27 mouse cellular contexts compared by ENCODE assay signal in the genomic region with DNA sequence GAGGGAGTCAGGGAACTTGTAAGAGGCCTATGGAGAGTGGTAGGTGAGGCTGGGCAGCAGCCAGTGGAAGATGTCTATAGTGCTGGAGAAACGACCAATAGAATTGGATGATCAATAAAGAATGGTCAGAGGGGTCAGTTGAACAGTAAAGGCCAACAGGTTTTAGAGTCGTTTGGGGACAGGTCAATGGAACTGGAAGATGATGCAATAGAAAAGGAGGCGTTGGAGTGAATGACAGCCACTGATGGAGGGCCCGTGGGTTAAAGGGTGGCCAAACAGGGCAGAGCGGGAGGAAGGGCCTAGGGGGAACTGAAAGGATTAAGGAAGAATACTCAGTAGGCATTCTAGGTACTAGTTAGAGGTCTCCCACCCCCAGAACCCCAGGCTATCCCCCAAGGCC. TPM values are rescaled to one million over a fixed set of nuclear protein-coding genes. Genes with fewer than 3 reads are reported as not detected.
"Had no signal": no experiment of that assay in that cellular context is flagged by ENCODE, and none has a peak within 500 bp of the region (broad histone marks: within the 10 kb centered on the region; RNA-seq: fewer than 3 reads in every experiment).

No protein-coding gene starts in this region.

- H3K27ac ChIP-seq: limb, embryonic 15.5 days; macrophage; midbrain, embryonic 10.5 days; midbrain, embryonic 12.5 days; neural tube, embryonic 13.5 days; neural tube, embryonic 15.5 days; stomach, embryonic 15.5 days; stomach, postnatal 0 days had no signal

- H3K4me2 ChIP-seq: limb, embryonic 15.5 days; lung, embryonic 14.5 days; midbrain, embryonic 12.5 days; neural tube, embryonic 13.5 days; neural tube, embryonic 15.5 days; stomach, embryonic 15.5 days had no signal

- H3K36me3 ChIP-seq: limb, embryonic 15.5 days; stomach, embryonic 15.5 days had no signal

- H3K9me3 ChIP-seq: limb, embryonic 15.5 days; midbrain, embryonic 10.5 days; midbrain, embryonic 12.5 days; neural tube, embryonic 13.5 days; neural tube, embryonic 15.5 days; stomach, embryonic 15.5 days had no signal

- H3K4me3 ChIP-seq: limb, embryonic 15.5 days; midbrain, embryonic 10.5 days; midbrain, embryonic 12.5 days; myocyte; neural tube, embryonic 13.5 days; neural tube, embryonic 15.5 days; stomach, embryonic 15.5 days had no signal

- H3K4me1 ChIP-seq: limb, embryonic 15.5 days; midbrain, embryonic 10.5 days; midbrain, embryonic 12.5 days; stomach, embryonic 15.5 days had no signal

- DNase-seq: lung, embryonic 14.5 days; lung, postnatal 10 days; lung, postnatal 36 days; midbrain, embryonic 14.5 days; retina, postnatal 1 day; right cerebral cortex, adult 18-20 months; right cerebral cortex, postnatal 25 days; right cerebral cortex, postnatal 4 days; thymus, adult 2 months; thymus, postnatal 25 days; thymus, postnatal 4 days had no signal

- H3K9ac ChIP-seq: limb, embryonic 15.5 days; lung, embryonic 14.5 days; midbrain, embryonic 12.5 days; neural tube, embryonic 13.5 days; neural tube, embryonic 15.5 days; stomach, embryonic 15.5 days had no signal

- ATAC-seq: midbrain, embryonic 16.5 days had no signal

RNA-seq across cellular contexts. Expression of a gene that starts 12.6 kb away (rescaled TPM):
- total RNA-seq: megakaryocyte, adult 5-6 weeks; megakaryocyte-erythroid progenitor cell, adult 5-6 weeks had no signal
- polyA plus RNA-seq: limb, embryonic 15.5 days; lung, embryonic 14.5 days; lung, embryonic 16.5 days; macrophage had no signal

RNA-seq across cellular contexts. Expression of a gene that starts 15.6 kb away (rescaled TPM):
- total RNA-seq: megakaryocyte, adult 5-6 weeks; megakaryocyte-erythroid progenitor cell, adult 5-6 weeks had no signal
- polyA plus RNA-seq: limb, embryonic 15.5 days; lung, embryonic 14.5 days; lung, embryonic 16.5 days; macrophage; midbrain, embryonic 12.5 days; midbrain, embryonic 14.5 days; myocyte; neural tube, embryonic 11.5 days; neural tube, embryonic 13.5 days; small intestine, adult 2 months; stomach, embryonic 15.5 days; stomach, postnatal 0 days; urinary bladder, adult 2 months had no signal

RNA-seq across cellular contexts. Expression of a gene that starts 33.5 kb away (rescaled TPM):
- total RNA-seq: megakaryocyte, adult 5-6 weeks; megakaryocyte-erythroid progenitor cell, adult 5-6 weeks had no signal
- polyA plus RNA-seq: lung, embryonic 16.5 days; macrophage; midbrain, embryonic 16.5 days; neural tube, embryonic 11.5 days; neural tube, embryonic 15.5 days; small intestine, adult 2 months; stomach, embryonic 15.5 days had no signal
